Mouse (Mus musculus) neural tube, embryonic 12.5 days (tissue): Measurements from ENCODE around the gene St6galnac3. TPM values are rescaled to one million over a fixed set of nuclear protein-coding genes. Genes with fewer than 3 reads are reported as not detected.

ENCODE experiments used
- ATAC-seq: fragments of 200-750 bp; cut with Nextera tagmentation; 2 replicates; pipeline ENCODE4 v1.8.0; 2017; ENCODE audit warnings: low read depth, mild to moderate bottlenecking, moderate TSS enrichment, moderate library complexity; ENCODE audit not compliant: low FRiP score
- H3K27ac ChIP-seq: fragments of 300-500 bp; sonication (generic); 2 replicates; pipeline ENCODE4 v1.5.1; 2016
- H3K27me3 ChIP-seq: fragments of 300-500 bp; sonication (generic); replicated peaks from 2 replicates; pipeline ENCODE4 v1.6.1; 2016; ENCODE audit warnings: mild to moderate bottlenecking
- H3K36me3 ChIP-seq: fragments of 300-500 bp; sonication (generic); 2 replicates; pipeline ENCODE4 v1.6.1; 2016; ENCODE audit warnings: mild to moderate bottlenecking
- H3K4me1 ChIP-seq: fragments of 300-500 bp; sonication (generic); 2 replicates; pipeline ENCODE4 v1.6.1; 2016
- H3K4me2 ChIP-seq: fragments of 300-500 bp; sonication (generic); replicated peaks from 2 replicates; pipeline ENCODE4 v1.6.1; 2016; ENCODE audit warnings: mild to moderate bottlenecking
- H3K4me3 ChIP-seq: fragments of 300-500 bp; sonication (generic); 2 replicates; pipeline ENCODE4 v1.5.1; 2016
- H3K9ac ChIP-seq: fragments of 300-500 bp; sonication (generic); 2 replicates; pipeline ENCODE4 v1.6.1; 2016; ENCODE audit warnings: mild to moderate bottlenecking
- H3K9me3 ChIP-seq: fragments of 300-500 bp; sonication (generic); 2 replicates; pipeline ENCODE4 v1.6.1; 2016; ENCODE audit warnings: mild to moderate bottlenecking
- WGBS: fragments of 180-500 bp; shearing (Covaris S2); methylation state at CpG from one replicate; pipeline ENCODE4 v1.1.7; 2016; 5-methylcytosine and 5-hydroxymethylcytosine counted together
- polyA plus RNA-seq: library from polyadenylated mRNA; unstranded; fragments of >200 nt; fragmentation: Nextera tagmentation; extraction: Ambion mirVana; gene quantifications from 2 replicates; pipeline ENCODE4 v1.2.1, GENCODE M21; 2016

The St6galnac3 gene
- polyA plus RNA-seq, 1 experiment from 2014 or later = 34.8 TPM

- H3K4me2 ChIP-seq = no peak overlapping the region
- no peaks in the 10 kb centered on the region for H3K27me3 ChIP-seq
- no peaks in the 10 kb centered on the region for H3K36me3 ChIP-seq
- no peak overlapping the region for H3K9ac ChIP-seq
- H3K4me3 ChIP-seq = no peak overlapping the region
- 0 out of 2 replicates have a peak, but pooled peaks cover 7% of the 10 kb centered on the region for H3K4me1 ChIP-seq
- no peak for ATAC-seq
- H3K9me3 ChIP-seq = no peaks in the 10 kb centered on the region
- WGBS = 99% methylated on average over 2 of the region's 2 CpGs
- no peak overlapping the region for H3K27ac ChIP-seq
Measured at GRCm38 (mm10) chr3:153566100-153566499, 158.9 kb downstream of the St6galnac3 start.

DNA sequence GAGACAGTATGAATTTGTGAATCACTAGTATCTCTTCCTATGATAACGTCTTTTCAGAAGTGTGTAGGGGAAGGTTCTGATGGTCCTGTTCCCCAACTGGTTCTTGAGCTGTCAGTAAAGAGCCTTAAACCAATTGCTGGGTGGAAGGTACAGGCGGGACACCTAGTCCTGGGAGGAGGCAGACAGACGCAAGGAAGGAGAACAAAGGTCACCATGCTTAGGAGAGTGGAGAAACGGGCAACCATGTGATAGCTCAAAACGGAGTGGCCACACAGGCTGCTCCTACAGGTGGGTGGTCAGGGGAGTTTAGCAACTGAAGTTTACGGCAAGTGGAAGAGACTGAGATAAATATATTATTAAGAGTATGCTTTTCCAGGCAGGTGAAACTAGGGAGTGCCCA, 164.1 kb downstream of the St6galnac3 start:
- 0 out of 2 replicates have a peak, but pooled peaks cover 7% of the 10 kb centered on the region for H3K4me1 ChIP-seq
- H3K27ac ChIP-seq = no peak overlapping the region
- no peaks in the 10 kb centered on the region for H3K36me3 ChIP-seq
- no peaks in the 10 kb centered on the region for H3K27me3 ChIP-seq
- 89% methylated on average over 6 of the region's 6 CpGs for WGBS
- no peak overlapping the region for H3K4me3 ChIP-seq
- H3K4me2 ChIP-seq = no peak overlapping the region
- no peaks in the 10 kb centered on the region for H3K9me3 ChIP-seq
- no peak for ATAC-seq
- H3K9ac ChIP-seq = no peak overlapping the region

DNA sequence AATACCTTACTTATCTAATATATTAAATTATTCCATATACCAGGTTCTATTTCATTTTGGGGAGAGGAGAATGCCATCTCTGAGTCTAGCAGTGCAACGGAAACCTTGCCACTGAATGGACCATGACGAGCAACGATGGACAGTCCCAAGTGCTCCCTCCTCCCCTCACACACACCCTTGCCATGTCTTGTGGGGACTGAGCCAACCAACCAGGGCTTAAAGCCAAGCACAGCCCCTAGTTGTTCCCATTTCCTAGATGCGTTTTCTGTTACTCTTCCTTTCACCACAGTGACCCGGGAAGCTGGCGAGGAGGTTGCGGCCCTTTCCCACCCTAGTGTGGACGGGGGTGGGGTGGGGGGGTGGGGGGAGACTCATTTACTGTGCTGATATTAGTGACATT, 165.4 kb downstream of the St6galnac3 start:
- H3K9me3 ChIP-seq = no peaks in the 10 kb centered on the region
- no peaks in the 10 kb centered on the region for H3K36me3 ChIP-seq
- H3K4me3 ChIP-seq = no peak overlapping the region
- no peaks in the 10 kb centered on the region for H3K27me3 ChIP-seq
- H3K4me1 ChIP-seq = no peaks in the 10 kb centered on the region
- 92% methylated on average over 8 of the region's 8 CpGs for WGBS
- no peak overlapping the region for H3K27ac ChIP-seq
- H3K9ac ChIP-seq = no peak overlapping the region
- no peak for ATAC-seq
- H3K4me2 ChIP-seq = no peak overlapping the region

GRCm38 (mm10) chr3:153556621-153557020, 168.4 kb downstream of the St6galnac3 start:
- H3K27ac ChIP-seq = no peak overlapping the region
- WGBS = 83% methylated on average over 11 of the region's 11 CpGs

DNA sequence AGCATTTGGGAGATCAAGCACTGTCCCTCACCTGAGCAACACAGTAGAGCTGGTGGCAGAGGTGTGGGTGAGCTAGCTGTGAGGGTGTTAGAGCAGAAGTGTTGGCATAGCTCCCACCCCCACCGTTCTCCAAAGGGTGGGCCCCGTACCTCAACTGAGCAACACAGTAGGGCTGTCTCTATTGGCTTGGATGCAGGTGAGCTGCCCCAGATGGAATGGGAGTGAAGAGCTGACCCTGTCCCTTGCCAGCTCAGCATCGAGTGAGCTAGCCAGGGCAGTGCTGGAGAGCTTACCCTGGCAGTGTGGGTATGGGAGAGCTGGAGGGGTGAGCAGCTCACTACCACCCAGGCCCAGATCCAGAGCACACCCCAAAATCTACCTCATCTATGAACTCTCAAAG, 171.3 kb downstream of the St6galnac3 start:
- no peak overlapping the region for H3K9ac ChIP-seq
- H3K4me3 ChIP-seq = no peak overlapping the region
- no peak overlapping the region for H3K4me2 ChIP-seq
- no peaks in the 10 kb centered on the region for H3K27me3 ChIP-seq
- H3K9me3 ChIP-seq = no peaks in the 10 kb centered on the region
- 94% methylated on average over 3 of the region's 3 CpGs for WGBS
- ATAC-seq = no peak
- no peaks in the 10 kb centered on the region for H3K36me3 ChIP-seq
- H3K27ac ChIP-seq = no peak overlapping the region
- no peaks in the 10 kb centered on the region for H3K4me1 ChIP-seq

More at GRCm38 (mm10) chr3:153556621-153557020, 168.4 kb downstream of the St6galnac3 start:
- ATAC-seq = no peak
- H3K4me2 ChIP-seq = no peak overlapping the region
- no peak overlapping the region for H3K9ac ChIP-seq
- H3K9me3 ChIP-seq = no peaks in the 10 kb centered on the region
- H3K4me1 ChIP-seq = no peaks in the 10 kb centered on the region
- no peak overlapping the region for H3K4me3 ChIP-seq
- H3K27me3 ChIP-seq = no peaks in the 10 kb centered on the region
- H3K36me3 ChIP-seq = no peaks in the 10 kb centered on the region

GRCm38 (mm10) chr3:153553226-153553625, 171.7 kb downstream of the St6galnac3 start:
- no peaks in the 10 kb centered on the region for H3K27me3 ChIP-seq
- H3K27ac ChIP-seq = no peak overlapping the region
- H3K4me2 ChIP-seq = no peak overlapping the region
- ATAC-seq = 0 out of 2 replicates have a peak, but pooled peaks have one; percentile 44
- H3K9ac ChIP-seq = no peak overlapping the region
- no peak overlapping the region for H3K4me3 ChIP-seq
- no peaks in the 10 kb centered on the region for H3K9me3 ChIP-seq
- H3K36me3 ChIP-seq = no peaks in the 10 kb centered on the region
- WGBS = 95% methylated on average over 7 of the region's 7 CpGs
- H3K4me1 ChIP-seq = no peaks in the 10 kb centered on the region

- Histone ChIP-seq H3K36me3 (no peaks in the 10 kb centered on the region), H3K4me1 (no peaks in the 10 kb centered on the region), H3K4me2 (no peak overlapping the region), H3K4me3 (no peak overlapping the region), H3K9ac (no peak overlapping the region), H3K27ac (no peak overlapping the region), H3K9me3 (no peaks in the 10 kb centered on the region), H3K27me3 (no peaks in the 10 kb centered on the region)
- 87% methylated on average over 7 of the region's 7 CpGs for WGBS
- no peak for ATAC-seq
Measured at GRCm38 (mm10) chr3:153546936-153547683, 177.9 kb downstream of the St6galnac3 start.

GRCm38 (mm10) chr3:153539851-153540250, 185.1 kb downstream of the St6galnac3 start:
- Histone ChIP-seq H3K4me3 (no peak overlapping the region), H3K27ac (no peak overlapping the region), H3K4me2 (no peak overlapping the region), H3K9me3 (no peaks in the 10 kb centered on the region), H3K4me1 (no peaks in the 10 kb centered on the region), H3K9ac (no peak overlapping the region), H3K36me3 (no peaks in the 10 kb centered on the region), H3K27me3 (no peaks in the 10 kb centered on the region)
- 92% methylated on average over 14 of the region's 14 CpGs for WGBS
- no peak for ATAC-seq

DNA sequence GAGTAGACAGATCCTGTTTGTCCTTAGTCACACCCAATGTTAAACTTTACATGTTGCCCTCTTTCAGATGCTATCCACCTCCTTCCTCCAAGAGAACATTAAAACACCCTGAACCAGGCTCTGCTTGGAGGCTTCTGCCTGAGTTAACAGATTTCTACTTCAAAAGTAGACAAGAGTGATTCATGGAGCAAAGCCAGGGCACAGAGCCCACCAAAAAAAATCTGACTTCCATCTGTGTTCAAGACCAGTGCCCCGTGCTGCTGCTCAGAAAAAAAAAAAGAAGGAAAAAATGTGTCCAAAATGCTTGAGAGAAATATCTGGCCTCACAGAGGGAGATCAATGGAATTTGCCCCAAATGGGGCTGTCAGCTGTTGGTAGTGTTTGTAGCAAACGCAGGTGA, 186.6 kb downstream of the St6galnac3 start:
- no peaks in the 10 kb centered on the region for H3K27me3 ChIP-seq
- no peak overlapping the region for H3K27ac ChIP-seq
- H3K36me3 ChIP-seq = no peaks in the 10 kb centered on the region
- ATAC-seq = no peak
- H3K4me3 ChIP-seq = no peak overlapping the region
- 70% methylated on average over 2 of the region's 2 CpGs for WGBS
- no peaks in the 10 kb centered on the region for H3K9me3 ChIP-seq
- H3K4me2 ChIP-seq = no peak overlapping the region
- H3K9ac ChIP-seq = no peak overlapping the region
- H3K4me1 ChIP-seq = no peaks in the 10 kb centered on the region

GRCm38 (mm10) chr3:153537435-153537834, 187.5 kb downstream of the St6galnac3 start:
- H3K9me3 ChIP-seq = no peaks in the 10 kb centered on the region
- H3K36me3 ChIP-seq = no peaks in the 10 kb centered on the region
- no peak overlapping the region for H3K9ac ChIP-seq
- WGBS = 100% methylated on average over 3 of the region's 3 CpGs
- no peak overlapping the region for H3K4me2 ChIP-seq
- no peaks in the 10 kb centered on the region for H3K27me3 ChIP-seq
- H3K27ac ChIP-seq = no peak overlapping the region
- ATAC-seq = no peak
- H3K4me3 ChIP-seq = no peak overlapping the region
- H3K4me1 ChIP-seq = no peaks in the 10 kb centered on the region

DNA sequence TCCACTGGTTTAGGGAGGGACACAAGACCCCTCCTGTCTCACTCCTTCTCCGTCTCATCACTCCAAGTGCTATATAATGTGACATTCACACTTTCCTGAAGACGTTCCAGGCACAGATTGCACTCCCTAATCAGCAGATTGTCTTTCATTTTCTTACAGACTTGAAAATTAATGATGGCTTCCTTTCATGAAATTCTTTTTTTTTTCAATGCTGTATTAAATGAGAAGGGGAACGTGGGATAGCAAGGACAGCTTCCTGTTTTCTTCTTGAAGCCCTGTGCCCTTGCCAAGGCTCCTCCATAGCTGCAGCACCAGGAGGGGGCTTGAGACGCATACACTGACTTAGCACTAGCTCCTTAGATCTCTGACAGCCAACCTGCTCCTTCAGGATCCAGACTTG, 188.7 kb downstream of the St6galnac3 start:
- H3K9ac ChIP-seq = no peak overlapping the region
- 82% methylated on average over 4 of the region's 4 CpGs for WGBS
- no peak overlapping the region for H3K4me3 ChIP-seq
- H3K9me3 ChIP-seq = no peaks in the 10 kb centered on the region
- no peaks in the 10 kb centered on the region for H3K27me3 ChIP-seq
- no peaks in the 10 kb centered on the region for H3K36me3 ChIP-seq
- no peak overlapping the region for H3K4me2 ChIP-seq
- no peak overlapping the region for H3K27ac ChIP-seq
- ATAC-seq = no peak
- H3K4me1 ChIP-seq = no peaks in the 10 kb centered on the region

- H3K4me3 ChIP-seq = no peak overlapping the region
- no peaks in the 10 kb centered on the region for H3K9me3 ChIP-seq
- no peak overlapping the region for H3K27ac ChIP-seq
- no peak overlapping the region for H3K9ac ChIP-seq
- H3K4me1 ChIP-seq = peaks cover 10% of the 10 kb centered on the region
- H3K27me3 ChIP-seq = no peaks in the 10 kb centered on the region
- H3K4me2 ChIP-seq = no peak overlapping the region
- H3K36me3 ChIP-seq = no peaks in the 10 kb centered on the region
- ATAC-seq = no peak
- WGBS = 86% methylated on average over 6 of the region's 6 CpGs
Measured at GRCm38 (mm10) chr3:153529174-153529573, 195.8 kb downstream of the St6galnac3 start.
